Mouse (Mus musculus) erythroblast, embryonic 14.5 days (primary cell): Measurements from ENCODE around the gene Taar8a.

Experiments
- GATA1 ChIP-seq: IDR thresholded peaks from 2 replicates; pipeline ENCODE4 v1.6.1; 2012; ENCODE audit warnings: low read length, inconsistent platforms, mixed read lengths
- TAL1 ChIP-seq: IDR thresholded peaks from 3 replicates; pipeline ENCODE4 v1.6.1; 2012; ENCODE audit warnings: low read length, inconsistent platforms, mixed read lengths

DNA sequence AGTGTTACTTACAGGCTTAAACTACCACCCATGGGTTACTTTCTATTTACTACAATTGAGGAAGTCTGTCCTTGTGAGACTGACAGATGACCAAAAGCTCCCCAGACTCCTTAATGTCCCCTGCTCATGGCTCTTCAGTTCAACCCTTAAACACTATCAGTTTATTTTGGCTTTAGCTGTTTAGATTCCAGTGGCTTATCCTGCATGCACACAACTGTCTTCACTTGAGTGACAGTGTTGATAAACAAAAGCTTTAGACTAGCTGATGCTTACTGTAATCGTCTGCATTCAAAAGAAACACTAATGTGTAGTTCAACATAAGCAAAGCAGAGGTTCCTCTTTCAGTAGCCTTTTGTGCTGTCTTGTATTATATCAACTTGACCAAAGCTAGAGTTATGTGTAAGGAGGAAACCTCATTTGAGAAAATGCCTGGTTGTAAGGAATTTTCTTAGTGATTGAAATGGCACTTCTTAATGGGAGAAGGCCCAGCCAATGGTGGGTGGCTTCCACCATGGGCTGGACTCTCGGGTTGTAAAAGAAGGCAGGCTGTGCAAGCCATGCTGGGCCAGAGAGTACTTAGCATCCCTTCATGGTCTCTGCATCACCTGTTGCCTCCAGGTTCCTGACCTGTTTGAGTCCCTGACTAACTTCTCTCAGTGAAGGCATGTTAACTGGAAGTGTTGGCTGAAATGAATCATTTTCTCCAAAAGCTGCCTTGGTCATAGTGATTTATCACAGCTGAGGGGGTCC, 36.0 kb upstream of the Taar8a start:
- no peak for TF ChIP-seq GATA1
- no peak for TF ChIP-seq TAL1
